Mouse (Mus musculus): Measurements from ENCODE around the gene Olfr329-ps.
"Not testable (repeated sequence)": the region's sequence is repeated elsewhere in the genome, so short reads cannot be mapped to it uniquely, and the experiment has no call there.

Olfr329-ps gene

DNA sequence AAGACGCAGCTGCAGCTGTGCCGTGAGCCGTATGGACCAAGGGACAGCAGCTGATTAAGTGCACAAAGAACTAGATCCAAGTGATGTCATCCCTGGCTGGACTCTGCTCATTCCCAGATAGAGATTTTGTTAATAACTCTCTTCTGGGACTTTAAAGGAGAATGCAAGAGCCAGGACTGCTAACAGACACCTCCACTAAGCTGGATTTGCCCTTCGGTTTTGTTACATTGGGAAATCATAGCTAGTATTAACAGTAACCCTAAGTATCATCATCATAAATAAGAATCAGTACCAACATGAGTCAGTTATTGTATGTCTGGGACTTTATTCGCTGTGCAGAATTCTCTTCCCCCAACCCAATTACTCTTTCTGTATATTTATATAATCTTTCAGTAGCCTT lies at the start of gene Olfr329-ps:
Olfr329-ps (minus strand) TSS at position 101 of the 400 bp plus-strand sequence.
- no peak for DNase-seq

DNA sequence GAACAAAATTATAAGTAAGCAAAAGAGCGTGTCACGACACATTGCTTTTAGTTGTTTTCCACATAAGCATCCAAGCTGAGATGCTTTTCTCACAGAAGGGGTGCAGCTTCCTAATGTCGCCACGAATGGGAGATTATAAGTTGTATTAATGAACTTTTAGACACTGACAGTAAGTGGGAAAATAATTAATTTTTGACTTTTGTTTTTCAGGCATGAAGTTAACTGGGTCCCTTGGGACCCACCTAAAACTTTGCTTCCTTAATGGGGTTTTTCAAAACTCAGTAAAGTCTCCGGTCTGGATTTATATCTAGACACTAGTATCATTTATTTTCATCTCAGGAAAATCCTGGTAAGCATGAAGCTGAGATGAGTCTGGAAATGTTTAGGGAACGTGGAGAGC lies 48.6 kb upstream of the Olfr329-ps start, which contains the start of gene Olfr324:
Olfr324 (plus strand) TSS at position 301 of the 400 bp plus-strand sequence.
- no peak for DNase-seq

DNA sequence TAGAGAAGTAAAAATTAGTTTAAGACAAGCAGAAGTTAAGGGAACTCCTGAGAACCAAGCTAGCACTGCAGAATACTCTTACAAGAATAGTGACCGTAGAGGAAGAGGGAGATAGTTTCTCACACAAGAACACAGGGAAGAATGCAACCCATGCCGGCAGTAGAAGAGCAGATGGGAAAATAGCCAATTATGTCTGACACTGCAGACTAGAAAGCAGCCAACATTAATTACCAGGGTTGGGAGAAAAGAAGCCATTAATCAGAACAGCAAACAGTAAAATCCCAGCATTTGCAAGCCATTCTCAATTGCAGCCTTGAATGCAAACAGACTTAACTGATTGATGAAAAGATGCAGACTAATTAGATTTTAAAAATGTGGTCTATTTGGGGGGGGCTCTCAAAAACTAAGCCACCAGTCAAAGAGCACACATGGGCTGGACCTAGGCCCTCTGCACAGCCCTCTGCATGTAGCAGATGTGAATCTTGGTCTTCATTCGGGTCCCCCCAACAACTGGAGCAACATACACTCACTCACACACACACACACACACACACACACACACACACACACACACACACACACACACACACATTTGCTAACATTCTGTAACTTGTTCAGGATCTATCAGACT lies 42.5 kb upstream of the Olfr329-ps start:
- DNase-seq = no peak

GRCm38 (mm10) chr11:58587898-58588348 lies 41.7 kb upstream of the Olfr329-ps start:
- DNase-seq = peak; percentile 34

GRCm38 (mm10) chr11:58578636-58579035 lies 32.4 kb upstream of the Olfr329-ps start:
- DNase-seq = no peak

DNA sequence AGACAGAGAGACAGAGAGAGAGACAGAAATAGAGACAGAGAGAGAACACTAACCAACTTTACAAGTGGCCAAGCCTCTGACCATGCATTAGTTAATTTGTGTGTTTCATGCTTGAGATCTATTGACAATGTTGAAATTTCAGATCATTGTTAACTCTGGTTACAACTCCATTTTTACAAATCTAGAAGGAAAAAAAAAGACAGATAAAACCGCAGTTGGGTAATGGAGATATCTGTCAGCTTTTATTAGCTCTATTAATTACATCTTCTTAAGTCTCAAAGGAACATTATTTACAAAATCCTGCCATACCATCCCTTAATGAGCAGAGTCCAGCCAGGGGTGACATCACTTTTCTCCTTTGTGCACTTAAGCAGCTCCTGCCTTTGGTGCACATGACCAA lies 31.2 kb upstream of the Olfr329-ps start, which contains the start of gene Olfr325:
Olfr325 (plus strand) TSS at position 301 of the 400 bp plus-strand sequence.
- no peak for DNase-seq

DNA sequence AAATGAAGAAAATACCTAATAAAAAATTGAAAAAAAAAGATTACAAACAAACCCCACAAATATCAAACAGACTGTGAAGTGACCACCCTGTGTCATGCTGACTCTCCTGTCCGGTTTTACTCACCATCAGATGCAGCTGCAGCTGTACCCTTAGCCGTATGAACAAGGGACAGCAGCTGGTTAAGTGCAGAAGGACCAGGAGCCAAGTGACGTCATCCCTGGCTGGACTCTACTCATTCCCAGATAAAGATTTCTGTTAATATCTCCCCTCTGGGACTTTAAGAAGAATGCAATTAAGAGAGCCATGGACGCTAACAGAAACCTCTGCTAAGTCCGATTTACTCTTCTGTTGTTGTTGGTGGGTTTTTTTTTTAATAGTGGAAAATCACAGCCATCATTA lies 24.2 kb upstream of the Olfr329-ps start, which contains the start of gene Olfr224:
Olfr224 (minus strand) TSS at position 149 of the 400 bp plus-strand sequence.
- DNase-seq = no peak

GRCm38 (mm10) chr11:58555536-58555935 lies 9.3 kb upstream of the Olfr329-ps start, which contains the start of gene Olfr328:
Gene Olfr328, minus strand, starts transcription at chr11:58555636.
- DNase-seq = no peak

DNA sequence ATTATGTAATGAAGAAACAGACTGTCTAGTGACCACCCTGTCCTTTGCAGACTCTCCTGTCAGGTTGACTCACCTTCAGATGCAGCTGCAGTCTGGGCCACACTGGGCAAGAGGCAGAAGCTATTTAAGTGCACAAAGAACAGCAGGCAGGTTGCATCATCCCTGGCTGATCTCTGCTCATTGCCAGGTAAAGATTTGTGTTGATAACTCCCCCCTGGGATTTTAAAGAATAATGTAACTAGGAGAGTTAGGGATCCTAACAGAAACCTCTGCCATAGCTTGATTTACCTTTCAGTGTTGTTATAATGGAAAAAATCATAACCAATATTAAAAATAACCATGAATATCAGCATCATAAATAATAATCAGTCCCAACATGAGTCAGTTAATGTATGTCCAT lies 11.5 kb downstream of the Olfr329-ps start, which contains the start of gene Olfr330:
Olfr330 (minus strand) TSS at position 101 of the 400 bp plus-strand sequence.
- DNase-seq = not testable (repeated sequence)

DNA sequence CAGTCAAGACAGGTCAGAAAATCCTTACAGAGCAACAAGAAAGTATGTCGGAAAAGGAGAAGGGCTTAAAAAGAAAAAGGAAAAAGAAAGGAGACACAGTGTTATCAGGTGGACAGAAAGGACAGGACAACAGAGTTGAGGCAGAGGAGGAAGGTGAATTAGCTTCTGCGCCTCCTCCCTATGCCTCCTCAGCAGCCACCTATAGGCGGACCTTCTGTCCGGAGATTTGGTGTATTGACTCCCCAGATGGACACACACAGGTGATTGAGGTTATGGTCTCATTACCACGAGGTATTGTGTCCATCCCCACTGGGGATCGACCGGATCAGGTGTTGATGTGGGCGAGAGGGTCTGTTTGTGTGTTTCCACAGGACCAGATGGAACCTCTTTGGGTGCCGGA lies 26.5 kb downstream of the Olfr329-ps start:
- peak; percentile 12 for DNase-seq

DNA sequence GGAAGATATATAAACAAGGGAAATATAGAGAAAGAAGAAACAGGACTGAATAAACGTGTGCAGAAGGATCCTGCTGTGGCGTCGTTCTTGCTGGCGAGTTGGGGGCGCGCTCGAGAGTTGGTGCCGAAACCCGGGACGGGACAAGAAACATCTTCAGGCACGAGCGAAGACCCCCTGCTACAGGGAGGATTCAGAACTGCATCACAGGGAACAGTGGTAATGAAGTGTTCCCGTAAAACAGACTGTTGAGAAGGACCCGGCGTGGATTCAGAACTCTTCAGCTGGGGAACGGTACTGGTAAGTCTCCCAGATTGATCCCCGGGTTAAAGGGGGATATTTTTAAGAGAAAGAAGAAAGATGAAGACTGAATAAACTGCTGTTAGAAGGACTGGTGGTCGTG lies 27.3 kb downstream of the Olfr329-ps start:
- DNase-seq = peak; percentile 53

DNA sequence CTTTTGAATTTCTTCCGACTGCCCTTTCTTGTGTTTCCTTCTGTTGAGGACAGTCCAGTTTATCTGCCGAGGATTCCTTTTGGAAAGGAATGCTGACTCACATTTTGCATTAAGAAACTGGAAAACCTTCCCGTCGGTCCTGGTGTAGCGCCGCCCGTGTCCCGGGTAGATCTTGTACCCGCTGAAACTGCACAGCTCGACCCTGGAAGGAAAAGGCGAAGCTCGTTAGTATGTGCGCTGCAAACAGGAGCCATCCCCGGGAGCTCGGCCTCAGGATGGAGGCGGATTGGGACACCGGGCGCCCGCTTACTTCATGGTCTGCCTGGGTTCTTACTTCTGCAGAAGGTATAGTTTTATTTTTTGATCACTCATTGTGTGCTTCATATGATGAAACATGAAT lies 37.2 kb downstream of the Olfr329-ps start:
- DNase-seq = not testable (repeated sequence)

DNA sequence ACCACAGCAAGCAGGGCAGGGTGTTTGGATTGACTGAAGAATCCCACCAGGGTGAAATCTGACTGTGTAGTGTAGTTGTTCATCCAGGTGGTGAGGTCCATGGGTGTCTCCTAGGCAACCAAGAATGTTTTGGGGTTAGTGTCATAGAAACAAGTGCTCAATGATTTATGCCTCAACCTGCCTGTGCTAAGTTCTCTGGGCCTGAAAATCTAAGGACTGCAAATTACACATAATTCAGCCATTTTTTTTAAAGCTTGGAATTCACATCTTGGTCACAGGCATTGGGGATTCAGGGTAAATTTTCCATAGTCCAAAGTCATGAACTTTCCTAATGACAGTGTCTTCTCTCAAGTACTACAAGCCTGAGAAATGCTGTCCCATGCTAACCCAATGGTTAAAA lies 43.8 kb downstream of the Olfr329-ps start, which contains the start of gene Olfr331:
Olfr331 (minus strand) TSS at position 101 of the 400 bp plus-strand sequence.
- not testable (repeated sequence) for DNase-seq

DNA sequence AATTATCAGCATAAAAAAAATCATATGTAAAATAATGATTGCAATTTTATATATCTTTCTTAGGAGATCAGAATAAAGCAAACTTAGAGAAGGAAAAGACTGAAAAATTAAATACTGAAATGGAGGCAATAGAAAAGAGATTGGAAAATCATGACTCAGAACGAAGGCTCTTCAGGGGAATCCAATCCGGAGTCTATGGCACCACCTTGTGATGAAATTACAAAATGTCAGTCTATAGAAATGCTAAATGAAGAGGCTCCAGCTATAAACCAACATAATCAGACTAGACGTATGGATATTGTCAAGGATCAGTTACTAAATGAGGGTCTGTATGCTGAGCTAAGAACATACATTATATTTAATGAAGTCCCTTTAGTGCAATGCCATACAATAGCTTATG lies 46.9 kb downstream of the Olfr329-ps start:
- DNase-seq = no peak

DNA sequence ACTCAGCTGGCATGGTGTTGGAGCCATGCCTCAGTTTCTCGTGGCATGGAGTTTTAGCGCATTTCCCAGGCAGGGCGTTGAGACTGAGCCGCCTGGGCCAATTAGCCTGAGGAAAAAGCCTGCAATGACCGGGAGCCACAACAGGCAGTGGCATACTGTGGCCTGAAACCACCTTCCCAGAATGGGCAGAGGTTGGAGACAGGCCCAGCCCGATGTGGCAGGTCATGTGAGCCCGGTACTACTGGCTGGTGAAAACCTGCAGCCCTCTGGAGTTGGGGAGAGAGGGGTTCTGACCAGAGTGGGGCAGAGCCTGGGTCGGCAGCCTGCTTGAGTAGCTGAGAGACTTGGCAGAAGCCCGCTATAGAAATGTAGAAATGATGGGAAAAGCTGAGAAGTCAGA lies 47.5 kb downstream of the Olfr329-ps start:
- no peak for DNase-seq

DNA sequence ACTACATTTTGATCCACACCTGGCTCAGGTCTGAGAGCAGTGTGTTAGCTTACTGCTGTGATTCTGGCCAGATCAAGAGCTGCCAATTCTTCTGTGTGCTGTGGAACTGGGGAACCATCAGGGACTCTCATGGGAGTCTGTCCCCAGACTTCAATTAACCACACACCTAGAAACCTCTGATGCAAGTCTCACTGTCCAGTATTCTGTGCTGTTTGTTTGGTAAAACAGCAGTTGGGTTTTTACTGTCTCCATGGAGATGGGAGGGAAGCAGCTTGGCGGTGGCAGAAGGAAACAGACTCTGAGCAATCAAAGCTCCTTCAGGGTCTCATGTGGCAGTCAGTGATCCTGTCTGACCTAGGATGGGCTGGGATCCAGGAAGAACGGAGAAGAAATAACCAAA lies 53.8 kb downstream of the Olfr329-ps start, which contains the start of gene Olfr332:
Olfr332 (minus strand) TSS at position 101 of the 400 bp plus-strand sequence.
- no peak for DNase-seq
